Mouse (Mus musculus) midbrain, embryonic 15.5 days (tissue): Measurements from ENCODE around the gene Abat. TPM values are rescaled to one million over a fixed set of nuclear protein-coding genes. Genes with fewer than 3 reads are reported as not detected.
A peak's percentile ranks its signal among the peaks of the same experiment; 100 is the strongest.

ENCODE experiments used
- ATAC-seq: fragments of 200-750 bp; cut with Nextera tagmentation; replicated peaks from 2 replicates; pipeline ENCODE4 v1.8.0; 2017; ENCODE audit warnings: moderate TSS enrichment
- H3K27ac ChIP-seq: fragments of 300-500 bp; sonication (generic); 2 replicates; pipeline ENCODE4 v1.5.1; 2015; ENCODE audit warnings: mild to moderate bottlenecking, inconsistent platforms
- H3K27me3 ChIP-seq: fragments of 300-500 bp; sonication (generic); replicated peaks from 2 replicates; pipeline ENCODE4 v1.6.1; 2015; ENCODE audit warnings: inconsistent platforms
- H3K36me3 ChIP-seq: fragments of 300-500 bp; sonication (generic); replicated peaks from 2 replicates; pipeline ENCODE4 v1.6.1; 2015; ENCODE audit warnings: inconsistent platforms
- H3K4me1 ChIP-seq: fragments of 300-500 bp; sonication (generic); 2 replicates; pipeline ENCODE4 v1.6.1; 2015; ENCODE audit warnings: inconsistent platforms
- H3K4me2 ChIP-seq: fragments of 300-500 bp; sonication (generic); 2 replicates; pipeline ENCODE4 v1.6.1; 2015; ENCODE audit warnings: inconsistent platforms, mild to moderate bottlenecking, moderate library complexity
- H3K4me3 ChIP-seq: fragments of 300-500 bp; sonication (generic); 2 replicates; pipeline ENCODE4 v1.5.1; 2015; ENCODE audit warnings: mild to moderate bottlenecking, inconsistent platforms
- H3K9ac ChIP-seq: fragments of 300-500 bp; sonication (generic); 2 replicates; pipeline ENCODE4 v1.6.1; 2015; ENCODE audit warnings: mild to moderate bottlenecking, inconsistent platforms
- H3K9me3 ChIP-seq: fragments of 300-500 bp; sonication (generic); 2 replicates; pipeline ENCODE4 v1.6.1; 2016; ENCODE audit warnings: inconsistent platforms
- WGBS: fragments of 180-500 bp; shearing (Covaris S2); methylation state at CpG from one replicate; pipeline ENCODE4 v1.1.7; 2015; ENCODE audit warnings: mixed read lengths; 5-methylcytosine and 5-hydroxymethylcytosine counted together
- microRNA-seq: library from miRNA; unstranded; fragments of <30 nt; microRNA quantifications from one replicate; pipeline ENCODE4, GENCODE M21; 2016
- polyA plus RNA-seq: library from polyadenylated mRNA; unstranded; fragments of >200 nt; fragmentation: Nextera tagmentation; extraction: Ambion mirVana; gene quantifications from 2 replicates; pipeline ENCODE4 v1.2.1, GENCODE M21; 2015

Gene Abat
- polyA plus RNA-seq, 1 experiment from 2014 or later = 69.4 TPM

DNA sequence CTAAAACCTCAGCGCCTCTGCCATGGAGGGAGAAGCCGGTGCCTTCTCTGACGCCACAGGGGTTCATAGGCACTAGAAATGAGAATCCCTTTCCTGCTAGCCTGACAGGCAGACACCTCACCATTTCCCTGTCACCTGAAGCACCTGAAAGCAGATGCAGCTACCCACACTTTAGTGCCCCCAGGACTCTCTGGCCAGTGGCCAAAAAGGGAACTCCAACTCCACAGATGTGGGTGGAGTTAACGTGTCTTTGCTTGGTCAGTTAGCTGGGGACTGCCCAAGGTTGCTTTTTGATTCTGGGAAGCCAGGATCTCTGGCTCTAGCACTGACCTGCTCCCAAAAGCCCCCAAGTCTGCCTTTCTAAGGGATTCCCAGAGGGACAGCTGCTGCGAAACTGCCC, 156.2 kb downstream of the Abat start:
- Histone ChIP-seq H3K27ac (peak overlapping the region; percentile 77), H3K9me3 (no peaks in the 10 kb centered on the region), H3K9ac (peak overlapping the region; percentile 78), H3K36me3 (no peaks in the 10 kb centered on the region), H3K4me1 (peaks cover 61% of the 10 kb centered on the region), H3K27me3 (0 out of 2 replicates have a peak, but pooled peaks cover 3% of the 10 kb centered on the region), H3K4me2 (peak overlapping the region; percentile 95), H3K4me3 (peak overlapping the region; percentile 89)
- 43% methylated on average over 5 of the region's 5 CpGs for WGBS
- no peak for ATAC-seq

DNA sequence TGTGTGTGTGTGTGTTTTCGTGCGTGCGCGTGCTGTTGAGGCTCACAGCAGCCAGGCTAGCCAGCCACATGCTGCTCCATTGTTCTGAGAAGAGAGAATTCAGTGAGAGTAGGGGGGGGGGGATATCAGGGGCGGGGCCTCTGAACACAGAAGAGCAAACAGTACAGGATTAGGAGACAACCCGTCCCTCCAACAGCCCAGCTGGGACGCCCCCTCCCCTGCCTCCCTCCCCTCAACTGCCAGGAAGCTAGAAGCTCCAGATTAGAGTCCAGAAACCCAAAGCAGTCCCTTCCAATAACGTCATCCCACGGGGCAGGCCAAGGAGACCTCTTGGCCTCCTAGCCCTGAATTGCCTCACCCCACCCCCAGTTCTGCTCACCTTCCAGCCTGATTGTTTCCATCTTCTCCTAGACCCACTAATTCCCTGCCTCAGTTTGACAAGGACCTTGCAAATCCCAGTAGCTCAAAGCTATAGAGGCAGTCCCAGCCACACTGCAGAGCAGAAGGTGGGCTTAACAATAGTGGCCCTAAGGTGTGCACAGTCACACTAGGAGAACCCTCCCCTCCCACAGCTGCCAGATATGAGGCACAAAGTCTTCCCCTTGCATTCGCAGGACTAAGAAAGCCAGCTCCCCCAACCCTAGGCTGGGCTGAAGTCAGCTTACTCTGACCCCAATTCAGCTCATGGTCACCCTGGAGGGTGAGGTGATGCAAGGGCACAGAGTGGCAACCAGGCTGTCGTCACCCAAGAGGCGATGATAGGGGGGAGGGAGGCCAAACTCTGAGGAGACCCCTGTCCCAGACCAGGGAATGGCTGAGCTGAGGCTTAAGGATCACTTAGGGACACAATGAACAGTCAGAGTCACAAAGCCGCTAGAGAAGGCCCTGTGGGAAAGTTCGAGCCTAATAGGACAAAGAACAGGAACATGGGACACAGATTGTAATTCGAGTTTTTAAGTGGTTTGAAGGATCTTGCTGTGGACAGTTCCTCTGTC, 157.1 kb downstream of the Abat start:
- ATAC-seq = peak; percentile 41
- peak overlapping the region; percentile 77 for H3K27ac ChIP-seq
- H3K9ac ChIP-seq = peak overlapping the region; percentile 78

More for the DNA sequence above, 157.1 kb downstream of the Abat start:
- H3K4me1 ChIP-seq = peaks cover 60% of the 10 kb centered on the region
- no peaks in the 10 kb centered on the region for H3K9me3 ChIP-seq
- no peaks in the 10 kb centered on the region for H3K36me3 ChIP-seq
- H3K4me3 ChIP-seq = peak overlapping the region; percentile 89
- peak overlapping the region; percentile 95 for H3K4me2 ChIP-seq
- WGBS = 2% methylated on average over 15 of the region's 15 CpGs
- H3K27me3 ChIP-seq = 0 out of 2 replicates have a peak, but pooled peaks cover 3% of the 10 kb centered on the region

Small RNA genes within 50 kb of the gene (microRNA-seq; reads per million reads assigned to microRNA genes)
- gene Gm22137 = not detected

Other genes starting within 250 kb of the Abat start
- gene Tmem114, start 88.3 kb upstream of the Abat start, polyA plus RNA-seq = 0.27 and 0.40 TPM in 2 replicates
- gene Mettl22, start 42.6 kb upstream of the Abat start, polyA plus RNA-seq = 57.2 and 63.7 TPM in 2 replicates
- gene Pmm2, start 124.2 kb downstream of the Abat start, polyA plus RNA-seq = 45.8 and 49.9 TPM in 2 replicates
- 25.3 and 25.7 TPM in 2 replicates for gene Tmem186, start 124.3 kb downstream of the Abat start, polyA plus RNA-seq
- 187 and 207 TPM in 2 replicates for gene Carhsp1, start 158.7 kb downstream of the Abat start, polyA plus RNA-seq
- 0.31 and 0.40 TPM in 2 replicates for gene Gm5767, start 167.3 kb downstream of the Abat start, polyA plus RNA-seq